Mouse (Mus musculus): ENCODE measurements around the gene Pld1.

- TF ChIP-seq TAL1 (IDR thresholded peaks at IDR 0.05; ENCODE audit: low read length) = no peak
- no peak for TF ChIP-seq GATA1 (IDR thresholded peaks at IDR 0.05; ENCODE audit: low read length)
Observed at GRCm38 (mm10) chr3:27924037-27924436, 14.5 kb upstream of the Pld1 start.
